Mouse (Mus musculus): ENCODE results near the gene 6030445D17Rik. TPM values are rescaled to one million over a fixed set of nuclear protein-coding genes. Genes with fewer than 3 reads are reported as not detected.

6030445D17Rik gene
- 0.08 TPM in 2 replicates for polyA plus RNA-seq (2012; rRNA removed)

DNA sequence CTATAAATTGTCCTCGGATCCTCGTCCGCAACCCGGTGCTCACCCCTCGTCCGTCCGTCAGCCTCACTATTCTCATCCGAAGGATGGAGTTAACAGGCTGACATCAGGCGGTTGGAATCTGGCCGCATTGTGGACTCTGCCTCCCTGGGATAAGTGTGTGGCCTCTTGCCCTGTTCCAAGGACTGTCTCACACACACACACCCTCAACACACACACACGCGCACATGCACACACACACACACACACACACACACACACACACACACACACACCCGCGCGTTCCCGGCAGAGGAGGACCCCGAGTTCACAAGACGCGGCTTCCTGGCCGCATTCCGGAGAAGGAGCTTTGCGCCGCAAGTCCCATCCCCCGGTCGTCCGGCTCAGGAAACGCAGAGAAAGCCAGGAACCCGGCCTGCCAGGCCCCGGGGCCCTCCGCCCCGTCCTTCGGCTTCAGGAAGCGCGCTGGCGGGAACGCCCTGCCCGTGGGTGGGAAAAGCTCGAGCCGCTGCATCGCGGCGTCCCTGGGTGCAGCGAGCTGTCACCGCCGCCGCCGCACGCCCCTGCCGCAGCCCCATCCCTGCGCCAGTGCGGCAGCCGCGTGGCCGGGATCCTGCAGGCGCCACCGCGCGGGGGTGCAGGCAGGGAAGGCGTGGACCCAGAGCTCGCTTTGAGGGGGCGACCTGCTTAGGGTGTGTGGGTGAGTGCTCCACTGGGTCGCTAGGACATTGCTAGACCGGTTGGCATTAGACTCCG is at the start of gene 6030445D17Rik:
TSS of gene 6030445D17Rik (plus strand) at position 165 of the 753 bp plus-strand sequence.

DNA sequence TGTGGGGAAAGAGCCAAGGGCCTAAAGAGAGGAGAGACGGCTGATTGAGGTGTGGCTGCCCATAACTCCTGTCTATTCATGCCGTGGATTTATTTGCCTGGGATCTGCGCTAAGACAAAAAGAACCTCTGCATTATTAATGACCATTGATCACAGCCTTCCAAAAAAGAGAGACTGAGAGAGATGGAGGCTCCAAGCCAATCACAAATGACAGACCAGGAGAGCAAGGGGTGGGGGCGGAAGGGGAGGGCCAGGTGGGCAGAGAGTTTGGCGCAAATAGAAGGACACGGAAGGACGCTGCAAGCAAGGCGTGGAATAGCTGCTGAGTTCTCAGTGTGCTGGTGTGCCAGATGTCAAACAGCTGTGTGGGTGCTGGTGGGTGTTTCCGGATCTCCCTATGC is 38.8 kb upstream of the 6030445D17Rik start, which contains the start of gene Htr1d:
TSS of gene Htr1d (plus strand) at position 301 of the 400 bp plus-strand sequence.

DNA sequence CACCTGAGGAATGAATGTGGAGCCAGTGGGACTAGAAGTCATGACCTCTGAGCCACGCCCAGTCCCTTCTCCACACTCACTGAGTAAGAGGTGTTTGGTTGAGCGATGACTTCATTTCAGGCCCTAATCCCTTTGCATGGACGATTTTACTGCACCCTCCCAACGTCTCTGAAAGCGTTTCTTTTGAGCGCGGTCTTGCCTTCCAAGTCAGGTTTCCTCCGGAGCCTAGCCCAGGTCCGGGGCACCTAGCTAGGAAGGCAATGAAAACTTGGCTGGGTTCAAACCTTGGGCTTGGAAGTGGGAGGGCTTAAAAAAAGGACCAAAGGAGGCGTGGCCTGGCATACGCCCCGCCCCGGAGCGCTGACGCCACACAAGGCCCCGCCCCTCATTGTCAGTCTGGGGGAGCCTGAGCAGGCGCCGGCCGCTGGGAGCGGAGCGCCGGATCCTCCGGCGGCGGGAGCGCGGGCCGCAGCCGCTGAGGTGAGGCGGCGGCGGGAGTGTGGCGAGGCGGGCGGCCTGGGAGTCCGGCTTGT is 7.4 kb downstream of the 6030445D17Rik start, which contains the start of gene Luzp1:
TSS of gene Luzp1 (plus strand) at position 391 of the 533 bp plus-strand sequence.

Other genes with a start within 250 kb of the 6030445D17Rik start
- 3.8 and 5.2 TPM in 2 replicates for gene Tcea3, start 214.5 kb upstream of the 6030445D17Rik start, polyA plus RNA-seq (2012; rRNA removed)
- gene Zfp46, start 177.6 kb upstream of the 6030445D17Rik start, polyA plus RNA-seq (2012; rRNA removed), result 2.7 and 2.8 TPM in 2 replicates
- 46.6 and 49.4 TPM in 2 replicates for gene Hnrnpr, start 151.3 kb upstream of the 6030445D17Rik start, polyA plus RNA-seq (2012; rRNA removed)
- 0.01 TPM in 1 of 2 replicates, not detected in the other for gene Htr1d, start 38.7 kb upstream of the 6030445D17Rik start, polyA plus RNA-seq (2012; rRNA removed)
- gene Luzp1, start 7.5 kb downstream of the 6030445D17Rik start, polyA plus RNA-seq (2012; rRNA removed), result 1.8 and 2.2 TPM in 2 replicates
- gene Kdm1a, start 140.5 kb downstream of the 6030445D17Rik start, polyA plus RNA-seq (2012; rRNA removed), result 17.7 and 19.2 TPM in 2 replicates
- not detected in 2 replicates for gene Tex46, start 148.2 kb downstream of the 6030445D17Rik start, polyA plus RNA-seq (2012; rRNA removed)
- 0.02 TPM in 1 of 2 replicates, not detected in the other for gene Lactbl1, start 160.4 kb downstream of the 6030445D17Rik start, polyA plus RNA-seq (2012; rRNA removed)

All from liver, embryonic 14 days (tissue).